Mouse (Mus musculus): ENCODE results near the gene Rab30. TPM values are rescaled to one million over a fixed set of nuclear protein-coding genes. Genes with fewer than 3 reads are reported as not detected.

Rab30 gene
- polyA plus RNA-seq (2012; rRNA removed), result 0.43 and 0.96 TPM in 2 replicates

DNA sequence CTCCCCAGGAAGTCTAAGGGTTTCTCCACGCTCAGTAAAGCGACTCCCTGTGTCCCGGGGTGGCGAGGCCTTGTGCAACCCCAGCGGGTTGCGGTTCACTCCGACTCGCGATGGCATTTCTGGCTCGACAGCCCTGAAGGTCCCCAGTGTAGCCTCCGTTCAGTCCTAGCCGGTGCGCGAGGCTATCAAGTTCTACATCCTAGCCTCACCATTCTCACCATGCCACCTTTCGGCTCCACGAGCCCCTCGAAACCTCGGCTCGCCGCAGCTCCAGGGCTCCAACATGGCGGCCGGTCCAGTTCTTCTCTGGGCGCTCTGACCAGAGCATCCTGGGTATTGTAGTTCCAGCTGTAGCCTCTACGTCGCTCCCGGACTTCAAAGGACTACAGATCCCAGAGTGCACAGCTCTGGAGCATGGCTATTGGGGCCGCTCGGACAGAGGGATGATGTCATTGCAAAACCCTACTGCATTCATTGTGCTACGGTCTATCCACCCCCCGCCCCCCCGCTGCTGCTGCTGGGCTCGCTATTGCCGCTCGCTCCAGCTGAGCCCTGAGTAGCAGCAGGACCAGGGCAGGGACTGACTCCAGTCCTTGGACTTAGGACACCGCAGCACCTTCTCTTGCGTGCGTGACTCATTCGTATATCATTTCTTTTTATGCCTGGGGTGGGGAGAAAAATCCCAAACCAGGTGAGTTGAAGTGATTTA is at the start of gene Rab30:
TSS of gene Rab30 (plus strand) at position 452 of the 709 bp plus-strand sequence.
- Histone ChIP-seq H3K4me3 (replicated peaks; ENCODE audit: extremely low read depth, low read depth, low read length) (peak within 1 kb of the TSS; percentile 97), H3K4me1 (ENCODE audit: control insufficient read depth, insufficient read depth, low read length) (peaks cover 5% of the 10 kb centered on the region)
- peak; percentile 87 for DNase-seq
- under 1% methylated on average over 38 of the region's 38 CpGs for WGBS
- TF ChIP-seq CTCF (IDR thresholded peaks at IDR 0.05; ENCODE audit: insufficient read depth, low read length) (no peak), POLR2A (IDR thresholded peaks at IDR 0.05; ENCODE audit: borderline replicate concordance, extremely low read depth, low read depth, low read length) (peak; percentile 91; the same call in 1 of the 2 replicates)

DNA sequence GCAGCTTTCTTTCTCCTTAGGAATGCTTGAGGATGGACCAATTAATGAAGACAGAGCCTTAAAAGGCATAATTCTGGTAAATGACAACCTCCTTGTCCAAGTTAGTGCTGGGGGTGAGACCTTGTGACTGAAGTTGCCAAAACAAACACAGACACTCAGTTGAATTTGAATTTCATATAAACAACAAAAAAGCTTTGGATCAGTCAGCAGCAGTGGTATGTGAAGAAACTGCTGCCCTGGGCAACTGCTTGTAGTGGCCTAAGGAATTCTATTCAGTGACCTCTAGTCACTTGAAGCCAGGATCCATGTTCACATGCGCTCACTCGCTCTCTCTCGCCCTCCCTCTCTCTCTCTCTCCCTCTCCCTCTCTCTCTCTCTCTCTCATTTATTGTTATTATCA is 45.0 kb upstream of the Rab30 start:
- DNase-seq, result no peak
- TF ChIP-seq CTCF (IDR thresholded peaks at IDR 0.05; ENCODE audit: insufficient read depth, low read length) (no peak), POLR2A (IDR thresholded peaks at IDR 0.05; ENCODE audit: borderline replicate concordance, extremely low read depth, low read depth, low read length) (no peak)
- no peaks in the 10 kb centered on the region for H3K4me1 ChIP-seq (ENCODE audit: control insufficient read depth, insufficient read depth, low read length)
- no peak overlapping the region for H3K4me3 ChIP-seq (replicated peaks; ENCODE audit: extremely low read depth, low read depth, low read length)
- 73% methylated on average over 3 of the region's 3 CpGs for WGBS

DNA sequence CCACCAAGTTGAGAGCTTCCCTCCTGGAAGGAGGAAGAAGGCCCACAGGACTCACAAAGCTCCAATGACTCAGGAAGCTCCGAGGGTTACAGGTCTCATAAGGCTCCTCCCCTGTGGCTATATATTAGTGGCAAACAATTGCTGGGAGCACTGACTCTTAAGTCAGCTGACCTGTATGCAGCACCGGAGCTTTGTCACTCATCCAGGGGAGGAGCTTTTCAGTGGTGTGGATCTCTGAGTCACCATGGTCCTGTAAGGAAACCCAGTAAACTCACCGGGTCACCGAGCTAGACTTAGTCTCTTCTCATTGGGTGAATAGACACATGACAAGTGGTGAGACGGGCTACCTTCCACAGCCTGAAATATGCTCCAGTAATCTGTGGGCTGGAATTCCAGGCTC is 42.6 kb upstream of the Rab30 start:
- TF ChIP-seq POLR2A (IDR thresholded peaks at IDR 0.05; ENCODE audit: borderline replicate concordance, extremely low read depth, low read depth, low read length) (no peak), CTCF (IDR thresholded peaks at IDR 0.05; ENCODE audit: insufficient read depth, low read length) (no peak)
- no peak for DNase-seq
- Histone ChIP-seq H3K4me3 (replicated peaks; ENCODE audit: extremely low read depth, low read depth, low read length) (no peak overlapping the region), H3K4me1 (ENCODE audit: control insufficient read depth, insufficient read depth, low read length) (no peaks in the 10 kb centered on the region)
- 53% methylated on average over 5 of the region's 5 CpGs for WGBS

DNA sequence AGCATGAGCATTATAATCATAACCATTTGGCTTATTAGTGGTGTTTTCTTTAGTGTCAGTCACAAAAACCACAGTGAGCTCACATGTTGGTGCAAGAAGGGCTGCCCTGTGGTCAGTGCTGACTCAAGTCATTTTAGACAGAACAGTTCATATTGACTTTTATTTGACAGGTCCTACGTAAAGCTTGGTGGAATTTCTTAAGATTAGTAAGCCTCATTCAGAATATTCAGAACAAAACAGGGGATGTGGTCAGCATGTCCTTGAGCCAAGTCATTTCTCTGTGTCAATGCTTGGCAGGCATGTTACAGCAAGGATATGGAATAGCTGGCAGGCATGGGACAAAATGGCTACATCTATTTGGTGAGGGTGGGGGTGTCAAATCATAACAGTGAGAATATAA is 37.7 kb upstream of the Rab30 start:
- H3K4me3 ChIP-seq (replicated peaks; ENCODE audit: extremely low read depth, low read depth, low read length), result no peak overlapping the region
- no peak for DNase-seq
- TF ChIP-seq POLR2A (IDR thresholded peaks at IDR 0.05; ENCODE audit: borderline replicate concordance, extremely low read depth, low read depth, low read length), result no peak
- TF ChIP-seq CTCF (IDR thresholded peaks at IDR 0.05; ENCODE audit: insufficient read depth, low read length), result no peak
- H3K4me1 ChIP-seq (ENCODE audit: control insufficient read depth, insufficient read depth, low read length), result no peaks in the 10 kb centered on the region
- 60% methylated on average over 1 of the region's 1 CpGs for WGBS

DNA sequence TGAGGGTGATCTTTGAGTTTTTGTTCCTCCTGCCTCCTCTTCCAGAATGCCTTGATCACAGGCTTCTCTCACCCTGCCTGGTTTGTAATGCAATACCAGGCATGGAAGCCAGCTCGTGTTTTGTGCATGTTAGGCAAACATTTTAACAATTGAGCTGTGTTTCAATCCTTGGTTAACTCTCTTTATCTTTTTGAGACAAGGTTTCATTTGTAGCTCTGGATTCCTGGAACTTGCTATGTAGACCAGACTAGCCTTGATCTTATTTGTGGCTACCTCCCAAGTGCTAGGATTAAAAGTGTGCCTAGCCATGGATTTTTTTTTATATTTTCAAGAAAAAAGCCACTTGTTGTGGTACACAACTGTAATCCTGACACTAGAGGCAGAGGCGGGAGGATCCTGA is 35.9 kb upstream of the Rab30 start:
- DNase-seq, result no peak
- WGBS, result 62% methylated on average over 2 of the region's 2 CpGs
- Histone ChIP-seq H3K4me3 (replicated peaks; ENCODE audit: extremely low read depth, low read depth, low read length) (no peak overlapping the region), H3K4me1 (ENCODE audit: control insufficient read depth, insufficient read depth, low read length) (no peaks in the 10 kb centered on the region)
- TF ChIP-seq CTCF (IDR thresholded peaks at IDR 0.05; ENCODE audit: insufficient read depth, low read length) (no peak), POLR2A (IDR thresholded peaks at IDR 0.05; ENCODE audit: borderline replicate concordance, extremely low read depth, low read depth, low read length) (no peak)

DNA sequence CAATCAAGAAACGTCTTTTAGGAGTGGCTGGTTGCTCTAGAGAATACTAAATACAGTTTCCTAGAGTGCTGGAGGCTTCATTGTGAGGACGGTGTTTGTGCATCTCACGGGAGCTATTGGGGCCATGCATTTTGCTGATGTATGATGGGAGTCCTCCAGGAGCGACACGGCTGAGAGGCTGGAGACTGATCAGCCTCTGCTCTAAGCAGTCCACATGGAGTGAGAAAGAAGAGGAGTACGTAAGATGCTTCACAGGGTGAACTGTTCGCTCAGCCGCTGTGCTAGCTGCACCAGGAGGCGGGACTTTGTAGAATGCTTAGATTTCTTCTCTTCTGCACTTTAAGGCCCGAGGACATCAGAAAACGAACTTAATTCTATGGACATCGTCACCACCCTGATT is 34.7 kb upstream of the Rab30 start:
- no peaks in the 10 kb centered on the region for H3K4me1 ChIP-seq (ENCODE audit: control insufficient read depth, insufficient read depth, low read length)
- DNase-seq, result no peak
- H3K4me3 ChIP-seq (replicated peaks; ENCODE audit: extremely low read depth, low read depth, low read length), result no peak overlapping the region
- WGBS, result 61% methylated on average over 12 of the region's 12 CpGs
- TF ChIP-seq CTCF (IDR thresholded peaks at IDR 0.05; ENCODE audit: insufficient read depth, low read length) (no peak), POLR2A (IDR thresholded peaks at IDR 0.05; ENCODE audit: borderline replicate concordance, extremely low read depth, low read depth, low read length) (no peak)

DNA sequence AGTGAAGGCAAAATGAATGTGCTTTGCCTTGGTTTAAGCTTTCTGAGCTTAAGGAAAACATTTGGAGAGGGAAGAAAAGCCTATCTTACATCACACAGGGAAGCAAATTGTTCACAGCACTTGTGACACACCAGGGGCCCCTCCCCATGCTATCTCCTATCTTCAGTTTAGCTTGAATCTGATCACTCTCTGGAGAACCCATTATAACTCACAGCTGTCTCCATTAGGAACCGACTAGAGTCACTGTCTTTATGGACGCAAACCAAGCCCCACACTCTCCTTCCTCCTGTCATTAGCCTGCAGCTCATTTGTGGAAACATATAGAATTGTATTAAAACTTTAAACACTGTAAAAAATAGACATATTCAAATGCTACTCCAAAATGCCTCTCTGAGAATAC is 31.8 kb upstream of the Rab30 start:
- DNase-seq, result no peak

DNA sequence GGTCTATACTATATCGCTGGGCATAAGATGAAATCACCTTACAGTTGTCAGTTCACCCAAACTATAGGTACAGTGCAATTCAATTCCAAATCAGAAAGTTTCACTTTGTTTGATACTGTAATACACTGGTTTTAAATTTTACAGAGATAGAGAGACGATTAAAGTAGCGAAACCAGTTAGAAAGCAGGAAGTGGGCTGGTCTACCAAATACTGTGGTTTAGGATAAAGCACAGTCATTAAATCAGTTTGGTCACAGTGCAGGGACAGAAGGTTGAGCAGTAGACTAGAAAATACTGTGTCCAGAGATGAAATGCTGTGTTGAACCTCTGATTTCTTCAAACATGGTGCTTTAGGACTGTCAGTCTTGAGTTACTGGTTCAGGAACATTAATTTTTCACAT is 29.8 kb upstream of the Rab30 start:
- H3K4me3 ChIP-seq (replicated peaks; ENCODE audit: extremely low read depth, low read depth, low read length), result no peak overlapping the region
- 66% methylated on average over 3 of the region's 3 CpGs for WGBS
- no peaks in the 10 kb centered on the region for H3K4me1 ChIP-seq (ENCODE audit: control insufficient read depth, insufficient read depth, low read length)
- DNase-seq, result no peak
- TF ChIP-seq POLR2A (IDR thresholded peaks at IDR 0.05; ENCODE audit: borderline replicate concordance, extremely low read depth, low read depth, low read length) (no peak), CTCF (IDR thresholded peaks at IDR 0.05; ENCODE audit: insufficient read depth, low read length) (no peak)

More for the DNA sequence above, 31.8 kb upstream of the Rab30 start:
- 41% methylated on average over 2 of the region's 2 CpGs for WGBS
- Histone ChIP-seq H3K4me3 (replicated peaks; ENCODE audit: extremely low read depth, low read depth, low read length) (no peak overlapping the region), H3K4me1 (ENCODE audit: control insufficient read depth, insufficient read depth, low read length) (no peaks in the 10 kb centered on the region)
- TF ChIP-seq POLR2A (IDR thresholded peaks at IDR 0.05; ENCODE audit: borderline replicate concordance, extremely low read depth, low read depth, low read length) (no peak), CTCF (IDR thresholded peaks at IDR 0.05; ENCODE audit: insufficient read depth, low read length) (no peak)

DNA sequence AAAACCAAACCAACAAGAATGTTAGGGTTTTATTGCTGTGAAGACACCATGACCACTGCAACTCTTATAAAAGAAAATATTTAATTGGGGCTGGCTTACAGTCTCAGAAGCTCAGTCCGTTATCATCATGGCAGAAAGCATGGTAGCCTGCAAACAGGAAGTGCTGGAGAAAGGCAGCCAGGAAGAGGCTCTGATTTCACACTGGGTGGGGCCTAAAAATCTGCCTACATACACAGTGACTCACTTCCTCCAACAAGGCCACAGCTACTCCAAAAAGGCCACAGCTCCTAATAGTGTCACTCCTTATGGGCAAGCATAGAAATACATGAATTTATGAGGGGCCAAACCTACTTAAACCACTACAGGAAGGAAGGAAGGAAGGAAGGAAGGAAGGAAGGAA is 26.3 kb upstream of the Rab30 start:
- no peak for TF ChIP-seq POLR2A (IDR thresholded peaks at IDR 0.05; ENCODE audit: borderline replicate concordance, extremely low read depth, low read depth, low read length)
- TF ChIP-seq CTCF (IDR thresholded peaks at IDR 0.05; ENCODE audit: insufficient read depth, low read length), result no peak
- Histone ChIP-seq H3K4me3 (replicated peaks; ENCODE audit: extremely low read depth, low read depth, low read length) (no peak overlapping the region), H3K4me1 (ENCODE audit: control insufficient read depth, insufficient read depth, low read length) (no peaks in the 10 kb centered on the region)
- 87% methylated on average over 1 of the region's 1 CpGs for WGBS
- DNase-seq, result no peak

DNA sequence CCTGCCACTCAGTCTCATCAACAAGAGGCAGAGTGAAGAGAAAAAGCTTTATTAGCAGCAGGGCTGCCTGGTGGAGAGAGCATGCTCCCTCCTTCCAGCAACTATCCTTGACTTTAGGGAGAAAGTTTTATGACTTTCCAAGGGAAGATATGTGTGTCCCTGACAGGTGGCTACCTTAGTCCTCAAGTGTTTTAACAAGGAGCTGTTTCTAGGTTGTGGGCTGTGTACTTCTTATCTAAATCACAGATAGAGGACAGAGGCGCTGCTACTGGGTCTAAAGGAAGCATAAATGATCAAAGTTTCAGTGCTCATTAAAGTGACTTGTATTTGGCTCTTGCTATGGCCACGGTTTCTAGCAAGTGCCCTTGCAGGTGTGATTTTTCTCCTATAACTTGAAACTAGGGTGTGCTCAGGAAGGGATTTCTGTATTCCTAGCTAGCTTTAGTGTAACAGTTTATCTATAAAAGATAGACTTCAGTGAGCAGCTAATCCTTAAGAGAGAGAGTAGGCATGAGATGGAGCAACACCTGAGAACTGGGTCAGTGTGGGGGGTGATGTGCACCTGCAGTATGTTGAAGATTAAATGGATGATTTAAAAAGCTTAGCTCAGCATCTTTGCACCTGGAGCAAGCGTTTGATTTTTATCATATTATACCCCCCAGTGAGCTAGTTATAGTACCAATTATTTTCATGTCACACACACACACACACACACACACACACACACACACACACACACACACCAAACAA is 21.1 kb upstream of the Rab30 start:
- Histone ChIP-seq H3K4me3 (replicated peaks; ENCODE audit: extremely low read depth, low read depth, low read length) (no peak overlapping the region), H3K4me1 (ENCODE audit: control insufficient read depth, insufficient read depth, low read length) (no peaks in the 10 kb centered on the region)
- no peak for TF ChIP-seq CTCF (IDR thresholded peaks at IDR 0.05; ENCODE audit: insufficient read depth, low read length)
- TF ChIP-seq POLR2A (IDR thresholded peaks at IDR 0.05; ENCODE audit: borderline replicate concordance, extremely low read depth, low read depth, low read length), result no peak
- WGBS, result 57% methylated on average over 3 of the region's 3 CpGs
- DNase-seq, result no peak
